Mouse (Mus musculus) MEL (cell line): ENCODE measurements around the gene Arhgef3. TPM values are rescaled to one million over a fixed set of nuclear protein-coding genes. Genes with fewer than 3 reads are reported as not detected.

Experiments used
- DNase-seq: peaks from one replicate; pipeline ENCODE4 v3.0.0; 2011; ENCODE audit warnings: low read depth, low spot score
- H3K27ac ChIP-seq: 2 replicates; pipeline ENCODE4 v1.5.1; 2012; ENCODE audit warnings: low read depth, mild to moderate bottlenecking, control low read depth, low read length, moderate library complexity; ENCODE audit not compliant: control insufficient read depth
- H3K27me3 ChIP-seq, 2 experiments: fragments of 150-350 bp in 1 of 2; sonication (generic) in 1 of 2; 2 replicates each; pipeline ENCODE4 v1.6.1; 2012; ENCODE audit warnings: low read length in 2 of 2, mild to moderate bottlenecking in 2 of 2, improper control_type of control experiment in 1 of 2, moderate library complexity in 1 of 2; ENCODE audit not compliant: insufficient read depth in 2 of 2, control insufficient read depth in 1 of 2
- H3K36me3 ChIP-seq, 2 experiments: 2 replicates each; pipeline ENCODE4 v1.6.1; 2012 to 2014; ENCODE audit warnings: low read length in 2 of 2, improper control_type of control experiment in 1 of 2, inconsistent platforms in 1 of 2, mild to moderate bottlenecking in 1 of 2; ENCODE audit not compliant: insufficient read depth in 2 of 2, control insufficient read depth in 1 of 2
- H3K4me1 ChIP-seq, 2 experiments: fragments of 150-350 bp in 1 of 2; sonication (generic) in 1 of 2; 2 replicates each; pipeline ENCODE4 v1.6.1; 2012; ENCODE audit warnings: low read length in 2 of 2, improper control_type of control experiment in 1 of 2, mild to moderate bottlenecking in 1 of 2; ENCODE audit not compliant: insufficient read depth in 2 of 2, control insufficient read depth in 1 of 2
- H3K4me3 ChIP-seq, 2 experiments: fragments of 150-350 bp in 1 of 2; sonication (generic) in 1 of 2; 2 replicates each; pipeline ENCODE4 v1.5.1; 2012; ENCODE audit warnings: low read depth in 2 of 2, low read length in 2 of 2, mild to moderate bottlenecking in 2 of 2, moderate library complexity in 2 of 2, control low read depth in 1 of 2, improper control_type of control experiment in 1 of 2; ENCODE audit not compliant: control insufficient read depth in 1 of 2, insufficient read depth in 1 of 2
- H3K79me2 ChIP-seq: 2 replicates; pipeline ENCODE4 v1.6.1; 2012; ENCODE audit warnings: mild to moderate bottlenecking, low read length, moderate library complexity; ENCODE audit not compliant: control insufficient read depth, poor library complexity, insufficient read depth
- H3K9ac ChIP-seq: 2 replicates; pipeline ENCODE4 v1.6.1; 2012; ENCODE audit warnings: low read depth, mild to moderate bottlenecking, control low read depth, low read length, moderate library complexity; ENCODE audit not compliant: control insufficient read depth, poor library complexity, severe bottlenecking
- H3K9me3 ChIP-seq: fragments of 150-350 bp; sonication (generic); replicated peaks from 2 replicates; pipeline ENCODE4 v1.6.1; 2012; ENCODE audit warnings: mild to moderate bottlenecking, low read length, improper control_type of control experiment, moderate library complexity; ENCODE audit not compliant: insufficient read depth
- CTCF ChIP-seq, 3 experiments: IDR thresholded peaks in 2 of 3; conservative IDR thresholded peaks in 1 of 3; 2 replicates each; pipeline ENCODE4 v1.5.1; 2011 to 2012; ENCODE audit warnings: low read length in 3 of 3, low read depth in 2 of 3, mild to moderate bottlenecking in 2 of 3, improper control_type of control experiment in 1 of 3, inconsistent platforms in 1 of 3, mixed read lengths in 1 of 3, moderate library complexity in 1 of 3; ENCODE audit not compliant: control insufficient read depth in 1 of 3, insufficient read depth in 1 of 3, poor library complexity in 1 of 3, severe bottlenecking in 1 of 3
- E2F4 ChIP-seq: IDR thresholded peaks from 2 replicates; pipeline ENCODE4 v1.6.1; 2011; ENCODE audit warnings: low read depth, low read length, improper control_type of control experiment, borderline replicate concordance
- ELF1 ChIP-seq: IDR thresholded peaks from 2 replicates; pipeline ENCODE4 v1.6.1; 2014; ENCODE audit warnings: low read depth, mild to moderate bottlenecking, inconsistent platforms, low read length, improper control_type of control experiment, moderate library complexity
- ETS1 ChIP-seq: IDR thresholded peaks from 2 replicates; pipeline ENCODE4 v1.6.1; 2012; ENCODE audit warnings: low read depth, mild to moderate bottlenecking, inconsistent platforms, low read length, improper control_type of control experiment, moderate library complexity
- JUND ChIP-seq: IDR thresholded peaks from 2 replicates; pipeline ENCODE4 v1.6.1; 2011; ENCODE audit warnings: low read depth, mild to moderate bottlenecking, improper control_type of control experiment, low read length
- KAT2A ChIP-seq: conservative IDR thresholded peaks from 2 replicates; pipeline ENCODE4 v1.6.1; 2012; ENCODE audit warnings: low read depth, low read length, improper control_type of control experiment, inconsistent platforms
- MAZ ChIP-seq: IDR thresholded peaks from 2 replicates; pipeline ENCODE4 v1.6.1; 2012; ENCODE audit warnings: low read depth, mild to moderate bottlenecking, inconsistent platforms, low read length, improper control_type of control experiment
- MEF2A ChIP-seq: IDR thresholded peaks from 2 replicates; pipeline ENCODE4 v1.6.1; 2014; ENCODE audit warnings: low read depth, mild to moderate bottlenecking, inconsistent platforms, low read length, improper control_type of control experiment; ENCODE audit not compliant: poor library complexity, insufficient replicate concordance, severe bottlenecking; ENCODE audit errors: extremely low read depth
- MXI1 ChIP-seq: IDR thresholded peaks from 2 replicates; pipeline ENCODE4 v1.6.1; 2011; ENCODE audit warnings: mild to moderate bottlenecking, low read depth, low read length, improper control_type of control experiment
- MYB ChIP-seq: IDR thresholded peaks from 2 replicates; pipeline ENCODE4 v1.6.1; 2011; ENCODE audit warnings: mild to moderate bottlenecking, low read depth, low read length, improper control_type of control experiment
- MYC ChIP-seq: IDR thresholded peaks from 2 replicates; pipeline ENCODE4 v1.6.1; 2011; ENCODE audit warnings: low read depth, mild to moderate bottlenecking, low read length, improper control_type of control experiment, moderate library complexity
- NELFE ChIP-seq: IDR thresholded peaks from 2 replicates; pipeline ENCODE4 v1.6.1; 2011; ENCODE audit warnings: low read depth, low read length, improper control_type of control experiment
- NRF1 ChIP-seq: IDR thresholded peaks from 2 replicates; pipeline ENCODE4 v1.6.1; 2014; ENCODE audit warnings: low read depth, mild to moderate bottlenecking, inconsistent platforms, low read length, improper control_type of control experiment, moderate library complexity; ENCODE audit not compliant: poor library complexity, insufficient read depth, severe bottlenecking
- POLR2A ChIP-seq, 2 experiments: IDR thresholded peaks; 2 replicates each; pipeline ENCODE4 v1.6.1; 2011 to 2012; ENCODE audit warnings: low read length in 2 of 2, mild to moderate bottlenecking in 2 of 2, control low read depth in 1 of 2, improper control_type of control experiment in 1 of 2, low read depth in 1 of 2, moderate library complexity in 1 of 2; ENCODE audit not compliant: control insufficient read depth in 1 of 2, insufficient read depth in 1 of 2, poor library complexity in 1 of 2
- POLR2AphosphoS5 ChIP-seq: IDR thresholded peaks from 2 replicates; pipeline ENCODE4 v1.6.1; 2012; ENCODE audit warnings: low read depth, borderline replicate concordance, mild to moderate bottlenecking, inconsistent platforms, low read length, moderate library complexity, mixed read lengths
- RAD21 ChIP-seq: IDR thresholded peaks from 2 replicates; pipeline ENCODE4 v1.6.1; 2011; ENCODE audit warnings: mild to moderate bottlenecking, low read depth, low read length, improper control_type of control experiment
- RCOR1 ChIP-seq: IDR thresholded peaks from 2 replicates; pipeline ENCODE4 v1.6.1; 2012; ENCODE audit warnings: low read depth, mild to moderate bottlenecking, inconsistent platforms, low read length, improper control_type of control experiment
- SMC3 ChIP-seq: IDR thresholded peaks from 2 replicates; pipeline ENCODE4 v1.6.1; 2011; ENCODE audit warnings: low read depth, low read length, improper control_type of control experiment
- TAL1 ChIP-seq: IDR thresholded peaks from 2 replicates; pipeline ENCODE4 v1.6.1; 2012; ENCODE audit warnings: mild to moderate bottlenecking, inconsistent platforms, low read length, moderate library complexity, mixed read lengths
- TBP ChIP-seq: IDR thresholded peaks from 2 replicates; pipeline ENCODE4 v1.8.0; 2011; ENCODE audit warnings: low read depth, low read length, improper control_type of control experiment
- UBTF ChIP-seq: IDR thresholded peaks from 2 replicates; pipeline ENCODE4 v1.6.1; 2012; ENCODE audit warnings: low read depth, mild to moderate bottlenecking, inconsistent platforms, low read length, improper control_type of control experiment, moderate library complexity, borderline replicate concordance; ENCODE audit not compliant: insufficient read depth
- ZC3H11A ChIP-seq: IDR thresholded peaks from 2 replicates; pipeline ENCODE4 v1.6.1; 2012; ENCODE audit warnings: low read depth, mild to moderate bottlenecking, inconsistent platforms, low read length, improper control_type of control experiment
- ZNF384 ChIP-seq: IDR thresholded peaks from 2 replicates; pipeline ENCODE4 v1.6.1; 2012; ENCODE audit warnings: low read depth, mild to moderate bottlenecking, inconsistent platforms, low read length, improper control_type of control experiment
- polyA plus RNA-seq, 2 experiments: library from polyadenylated mRNA; stranded (reverse) in 1 of 2; unstranded in 1 of 2; fragments of >175 nt in 1 of 2; fragments of >200 nt in 1 of 2; gene quantifications; 2 replicates each; pipeline versions ENCODE4 v1.2.1 to v1.2.4; 2012; ENCODE audit warnings: low replicate concordance in 2 of 2, low read depth in 1 of 2; ENCODE audit not compliant: insufficient read length in 2 of 2, insufficient read depth in 1 of 2, missing spikeins in 1 of 2
- total RNA-seq: library from RNA; depleted of rRNA; stranded (reverse); fragments of 300-350 nt; gene quantifications from 2 replicates; pipeline ENCODE4 v1.2.3, GENCODE M21; 2012

The Arhgef3 gene
- total and polyA plus RNA-seq, 3 experiments, result 2.1 to 2.7 TPM; not detected in 1

DNA sequence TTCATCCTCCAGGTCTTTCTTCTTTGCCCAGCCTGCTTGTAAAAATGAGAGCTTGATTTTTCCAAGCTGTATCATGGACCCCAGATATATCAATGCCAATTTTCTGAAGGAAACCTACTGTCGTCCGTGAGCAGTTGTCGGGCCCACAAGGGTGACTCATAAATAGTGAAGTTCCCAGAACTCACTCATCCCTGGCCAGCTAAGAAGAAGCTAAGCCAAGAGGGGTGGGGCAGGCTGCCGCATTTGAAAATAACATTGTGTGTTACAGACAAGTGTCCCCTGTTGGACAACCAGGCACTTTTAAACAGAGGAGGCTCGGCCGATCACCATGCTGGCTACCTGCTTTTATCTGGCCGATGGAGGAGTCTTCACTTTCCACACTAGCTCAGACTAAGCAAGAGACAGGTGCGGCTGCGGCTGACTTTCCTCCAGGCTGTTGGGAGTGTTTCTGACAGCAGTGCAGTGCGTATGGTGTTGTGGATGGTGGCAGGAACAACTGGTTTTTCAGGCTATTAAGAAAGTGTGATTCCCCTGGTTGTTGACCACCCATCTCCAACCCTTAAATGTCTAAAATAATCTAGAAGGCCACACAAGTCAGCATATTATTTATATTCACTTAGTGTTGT, 58.6 kb downstream of the Arhgef3 start:
- TF ChIP-seq ELF1 (no peak), MYB (no peak), UBTF (no peak), ZC3H11A (no peak), ZNF384 (no peak), NRF1 (no peak), ETS1 (no peak), RAD21 (no peak)
- Histone ChIP-seq H3K9me3 (no peaks in the 10 kb centered on the region), H3K27ac (no peak overlapping the region), H3K79me2 (no peaks in the 10 kb centered on the region), H3K4me1 (no peaks in the 10 kb centered on the region), H3K36me3 (no peaks in the 10 kb centered on the region), H3K27me3 (no peaks in the 10 kb centered on the region; a peak in 1 of 4 replicates), H3K4me3 (no peak overlapping the region), H3K9ac (no peak overlapping the region)
- no peak for DNase-seq

DNA sequence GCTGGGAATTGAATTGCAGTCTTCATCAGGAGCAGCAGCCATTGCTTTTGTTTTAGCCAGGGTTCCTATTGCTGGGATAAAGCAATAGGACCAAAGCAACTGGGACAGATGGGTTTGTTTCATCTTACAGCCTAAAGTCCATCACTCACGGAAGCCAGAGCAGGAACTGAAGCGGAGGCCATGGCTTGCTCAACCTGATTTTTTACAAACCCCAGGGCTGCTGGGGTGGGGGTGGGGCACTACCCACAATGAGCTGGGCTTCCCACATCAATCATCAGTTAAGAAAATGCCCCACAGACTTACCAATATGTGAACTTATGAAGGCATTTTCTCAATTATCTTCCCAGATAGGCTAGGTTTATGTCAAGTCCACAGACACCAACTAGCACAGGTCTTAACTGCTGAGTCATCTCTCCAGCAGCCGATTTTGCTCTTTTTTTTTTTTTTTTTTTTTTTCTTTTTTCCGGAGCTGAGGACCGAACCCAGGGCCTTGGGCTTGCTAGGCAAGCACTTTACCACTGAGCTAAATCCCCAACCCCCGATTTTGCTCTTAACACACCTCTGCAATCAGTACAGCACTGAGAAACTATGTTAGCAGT, 59.6 kb downstream of the Arhgef3 start:
- H3K4me1 ChIP-seq, result no peaks in the 10 kb centered on the region
- H3K27ac ChIP-seq, result no peak overlapping the region
- no peak overlapping the region for H3K9ac ChIP-seq
- no peak for DNase-seq
- H3K79me2 ChIP-seq, result no peaks in the 10 kb centered on the region
- H3K4me3 ChIP-seq, result no peak overlapping the region
- H3K9me3 ChIP-seq, result no peaks in the 10 kb centered on the region
- no peaks in the 10 kb centered on the region for H3K36me3 ChIP-seq
- no peak for TF ChIP-seq KAT2A
- no peak for TF ChIP-seq ETS1
- TF ChIP-seq TAL1, result no peak
- no peak for TF ChIP-seq MXI1
- no peak for TF ChIP-seq NRF1
- no peak for TF ChIP-seq MEF2A
- no peak for TF ChIP-seq JUND
- TF ChIP-seq SMC3, result no peak
- no peak for TF ChIP-seq TBP
- TF ChIP-seq POLR2AphosphoS5, result no peak
- no peak for TF ChIP-seq CTCF (IDR thresholded peaks at IDR 0.05 in 2 of 3, conservative IDR thresholded peaks at IDR 0.05 in 1 of 3; ENCODE audit: control insufficient read depth in 1 of 3, insufficient read depth in 1 of 3, low read depth in 2 of 3, low read length in 3 of 3, poor library complexity in 1 of 3, severe bottlenecking in 1 of 3)
- TF ChIP-seq NELFE, result no peak
- no peak for TF ChIP-seq RCOR1
- TF ChIP-seq MAZ, result no peak
- TF ChIP-seq ZNF384, result no peak
- no peak for TF ChIP-seq MYB
- no peak for TF ChIP-seq E2F4
- TF ChIP-seq MYC, result no peak
- TF ChIP-seq ELF1, result no peak
- no peak for TF ChIP-seq POLR2A (IDR thresholded peaks at IDR 0.05; ENCODE audit: control insufficient read depth in 1 of 2, insufficient read depth in 1 of 2, low read depth in 1 of 2, low read length in 2 of 2, poor library complexity in 1 of 2)
- no peaks in the 10 kb centered on the region for H3K27me3 ChIP-seq
